Mouse (Mus musculus): ENCODE data around the gene Atp6v1g1. TPM values are rescaled to one million over a fixed set of nuclear protein-coding genes. Genes with fewer than 3 reads are reported as not detected.

Gene Atp6v1g1
- polyA plus RNA-seq, 1 experiment from 2014 or later, result 264 TPM

- Histone ChIP-seq H3K4me3 (ENCODE audit: low read length) (no peak overlapping the region), H3K4me1 (ENCODE audit: control insufficient read depth, insufficient read depth, low read length) (peaks cover 12% of the 10 kb centered on the region), H3K27ac (ENCODE audit: low read depth, low read length) (no peak overlapping the region), H3K9me3 (ENCODE audit: control insufficient read depth, low read length) (no peaks in the 10 kb centered on the region), H3K27me3 (ENCODE audit: control insufficient read depth, insufficient read depth, low read length) (no peaks in the 10 kb centered on the region), H3K9ac (ENCODE audit: low read depth, low read length) (no peak overlapping the region), H3K36me3 (ENCODE audit: control insufficient read depth, insufficient read depth, low read length) (no peaks in the 10 kb centered on the region), H3K4me2 (replicated peaks; ENCODE audit: low read depth, low read length) (no peak overlapping the region)
- WGBS, result 81% methylated on average over 4 of the region's 4 CpGs
- no peak for ATAC-seq (ENCODE audit: low FRiP score, low TSS enrichment)
These were observed 18.2 kb downstream of the Atp6v1g1 start for GRCm38 (mm10) chr4:63562742-63563141.

GRCm38 (mm10) chr4:63567712-63568390 is 23.3 kb downstream of the Atp6v1g1 start:
- Histone ChIP-seq H3K4me1 (ENCODE audit: control insufficient read depth, insufficient read depth, low read length) (no peaks in the 10 kb centered on the region), H3K4me2 (replicated peaks; ENCODE audit: low read depth, low read length) (no peak overlapping the region), H3K9me3 (ENCODE audit: control insufficient read depth, low read length) (no peaks in the 10 kb centered on the region), H3K4me3 (ENCODE audit: low read length) (no peak overlapping the region), H3K36me3 (ENCODE audit: control insufficient read depth, insufficient read depth, low read length) (no peaks in the 10 kb centered on the region), H3K9ac (ENCODE audit: low read depth, low read length) (no peak overlapping the region), H3K27me3 (ENCODE audit: control insufficient read depth, insufficient read depth, low read length) (no peaks in the 10 kb centered on the region), H3K27ac (ENCODE audit: low read depth, low read length) (no peak overlapping the region)
- ATAC-seq (ENCODE audit: low FRiP score, low TSS enrichment), result no peak
- WGBS, result 87% methylated on average over 10 of the region's 10 CpGs

- peaks cover 3% of the 10 kb centered on the region; the same call in 1 of the 2 replicates for H3K9me3 ChIP-seq (ENCODE audit: control insufficient read depth, low read length)
- H3K9ac ChIP-seq (ENCODE audit: low read depth, low read length), result no peak overlapping the region
- WGBS, result 89% methylated on average over 8 of the region's 8 CpGs
- ATAC-seq (ENCODE audit: low FRiP score, low TSS enrichment), result no peak
- H3K4me1 ChIP-seq (ENCODE audit: control insufficient read depth, insufficient read depth, low read length), result no peaks in the 10 kb centered on the region
- H3K36me3 ChIP-seq (ENCODE audit: control insufficient read depth, insufficient read depth, low read length), result no peaks in the 10 kb centered on the region
- H3K4me3 ChIP-seq (ENCODE audit: low read length), result no peak overlapping the region
- H3K4me2 ChIP-seq (replicated peaks; ENCODE audit: low read depth, low read length), result no peak overlapping the region
- H3K27ac ChIP-seq (ENCODE audit: low read depth, low read length), result no peak overlapping the region
- no peaks in the 10 kb centered on the region for H3K27me3 ChIP-seq (ENCODE audit: control insufficient read depth, insufficient read depth, low read length)
These were observed 24.8 kb downstream of the Atp6v1g1 start for GRCm38 (mm10) chr4:63569322-63569721.

- Histone ChIP-seq H3K4me1 (ENCODE audit: control insufficient read depth, insufficient read depth, low read length) (no peaks in the 10 kb centered on the region), H3K27me3 (ENCODE audit: control insufficient read depth, insufficient read depth, low read length) (no peaks in the 10 kb centered on the region), H3K4me3 (ENCODE audit: low read length) (no peak overlapping the region), H3K9me3 (ENCODE audit: control insufficient read depth, low read length) (peaks cover 3% of the 10 kb centered on the region; the same call in 1 of the 2 replicates), H3K9ac (ENCODE audit: low read depth, low read length) (no peak overlapping the region), H3K4me2 (replicated peaks; ENCODE audit: low read depth, low read length) (no peak overlapping the region), H3K36me3 (ENCODE audit: control insufficient read depth, insufficient read depth, low read length) (no peaks in the 10 kb centered on the region), H3K27ac (ENCODE audit: low read depth, low read length) (no peak overlapping the region)
- WGBS, result 34% methylated on average over 7 of the region's 7 CpGs
- no peak for ATAC-seq (ENCODE audit: low FRiP score, low TSS enrichment)
These were observed 25.7 kb downstream of the Atp6v1g1 start for GRCm38 (mm10) chr4:63570208-63570781.

GRCm38 (mm10) chr4:63572621-63573020 is 28.0 kb downstream of the Atp6v1g1 start:
- no peak overlapping the region for H3K4me2 ChIP-seq (replicated peaks; ENCODE audit: low read depth, low read length)
- no peak overlapping the region for H3K27ac ChIP-seq (ENCODE audit: low read depth, low read length)
- ATAC-seq (ENCODE audit: low FRiP score, low TSS enrichment), result no peak
- H3K4me1 ChIP-seq (ENCODE audit: control insufficient read depth, insufficient read depth, low read length), result no peaks in the 10 kb centered on the region
- H3K36me3 ChIP-seq (ENCODE audit: control insufficient read depth, insufficient read depth, low read length), result no peaks in the 10 kb centered on the region
- no peaks in the 10 kb centered on the region for H3K27me3 ChIP-seq (ENCODE audit: control insufficient read depth, insufficient read depth, low read length)
- no peak overlapping the region for H3K9ac ChIP-seq (ENCODE audit: low read depth, low read length)
- no peak overlapping the region for H3K4me3 ChIP-seq (ENCODE audit: low read length)
- 89% methylated on average over 5 of the region's 5 CpGs for WGBS
- H3K9me3 ChIP-seq (ENCODE audit: control insufficient read depth, low read length), result peaks cover 6% of the 10 kb centered on the region; the same call in 1 of the 2 replicates

DNA sequence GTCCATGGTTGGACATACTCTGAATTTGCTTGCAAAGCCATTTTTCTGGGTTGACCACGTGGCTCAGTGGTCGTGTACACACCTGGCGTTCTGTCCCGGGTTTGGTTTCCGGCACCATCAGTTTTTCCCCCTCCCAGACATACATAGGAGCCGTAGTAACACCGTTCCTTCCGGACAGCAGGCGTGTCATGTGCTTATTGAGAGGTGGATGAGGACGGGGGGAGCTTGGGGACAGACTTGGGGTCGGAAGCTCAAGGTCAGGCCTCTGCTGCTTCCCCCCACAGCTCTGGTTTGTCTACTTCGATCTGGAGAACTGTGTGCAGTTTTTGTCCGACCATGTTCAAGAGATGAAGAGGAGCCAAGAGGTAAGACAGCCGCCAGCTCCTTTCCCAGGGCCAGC is 35.1 kb downstream of the Atp6v1g1 start:
- no peak overlapping the region for H3K9ac ChIP-seq (ENCODE audit: low read depth, low read length)
- WGBS, result 86% methylated on average over 14 of the region's 14 CpGs
- no peak overlapping the region for H3K4me2 ChIP-seq (replicated peaks; ENCODE audit: low read depth, low read length)
- no peaks in the 10 kb centered on the region for H3K36me3 ChIP-seq (ENCODE audit: control insufficient read depth, insufficient read depth, low read length)
- H3K27ac ChIP-seq (ENCODE audit: low read depth, low read length), result no peak overlapping the region
- H3K4me3 ChIP-seq (ENCODE audit: low read length), result no peak overlapping the region
- no peaks in the 10 kb centered on the region for H3K4me1 ChIP-seq (ENCODE audit: control insufficient read depth, insufficient read depth, low read length)
- no peaks in the 10 kb centered on the region for H3K27me3 ChIP-seq (ENCODE audit: control insufficient read depth, insufficient read depth, low read length)
- ATAC-seq (ENCODE audit: low FRiP score, low TSS enrichment), result no peak
- peaks cover 5% of the 10 kb centered on the region; the same call in 1 of the 2 replicates for H3K9me3 ChIP-seq (ENCODE audit: control insufficient read depth, low read length)

- Histone ChIP-seq H3K9ac (ENCODE audit: low read depth, low read length) (no peak overlapping the region), H3K27me3 (ENCODE audit: control insufficient read depth, insufficient read depth, low read length) (no peaks in the 10 kb centered on the region), H3K4me3 (ENCODE audit: low read length) (no peak overlapping the region), H3K4me1 (ENCODE audit: control insufficient read depth, insufficient read depth, low read length) (no peaks in the 10 kb centered on the region), H3K36me3 (ENCODE audit: control insufficient read depth, insufficient read depth, low read length) (no peaks in the 10 kb centered on the region), H3K4me2 (replicated peaks; ENCODE audit: low read depth, low read length) (no peak overlapping the region), H3K27ac (ENCODE audit: low read depth, low read length) (no peak overlapping the region), H3K9me3 (ENCODE audit: control insufficient read depth, low read length) (peaks cover 5% of the 10 kb centered on the region; the same call in 1 of the 2 replicates)
- 49% methylated on average over 6 of the region's 6 CpGs for WGBS
- peak; percentile 43; the same call in 1 of the 2 replicates for ATAC-seq (ENCODE audit: low FRiP score, low TSS enrichment)
These were observed 35.5 kb downstream of the Atp6v1g1 start for GRCm38 (mm10) chr4:63580078-63580477.

GRCm38 (mm10) chr4:63582580-63582979 is 38.0 kb downstream of the Atp6v1g1 start:
- H3K27ac ChIP-seq (ENCODE audit: low read depth, low read length), result no peak overlapping the region
- H3K4me1 ChIP-seq (ENCODE audit: control insufficient read depth, insufficient read depth, low read length), result peaks cover 3% of the 10 kb centered on the region; the same call in 1 of the 2 replicates
- H3K9me3 ChIP-seq (ENCODE audit: control insufficient read depth, low read length), result peaks cover 2% of the 10 kb centered on the region; the same call in 1 of the 2 replicates
- no peaks in the 10 kb centered on the region for H3K27me3 ChIP-seq (ENCODE audit: control insufficient read depth, insufficient read depth, low read length)
- H3K36me3 ChIP-seq (ENCODE audit: control insufficient read depth, insufficient read depth, low read length), result no peaks in the 10 kb centered on the region
- ATAC-seq (ENCODE audit: low FRiP score, low TSS enrichment), result no peak
- no peak overlapping the region for H3K4me3 ChIP-seq (ENCODE audit: low read length)
- H3K9ac ChIP-seq (ENCODE audit: low read depth, low read length), result no peak overlapping the region
- 64% methylated on average over 5 of the region's 5 CpGs for WGBS
- no peak overlapping the region for H3K4me2 ChIP-seq (replicated peaks; ENCODE audit: low read depth, low read length)

DNA sequence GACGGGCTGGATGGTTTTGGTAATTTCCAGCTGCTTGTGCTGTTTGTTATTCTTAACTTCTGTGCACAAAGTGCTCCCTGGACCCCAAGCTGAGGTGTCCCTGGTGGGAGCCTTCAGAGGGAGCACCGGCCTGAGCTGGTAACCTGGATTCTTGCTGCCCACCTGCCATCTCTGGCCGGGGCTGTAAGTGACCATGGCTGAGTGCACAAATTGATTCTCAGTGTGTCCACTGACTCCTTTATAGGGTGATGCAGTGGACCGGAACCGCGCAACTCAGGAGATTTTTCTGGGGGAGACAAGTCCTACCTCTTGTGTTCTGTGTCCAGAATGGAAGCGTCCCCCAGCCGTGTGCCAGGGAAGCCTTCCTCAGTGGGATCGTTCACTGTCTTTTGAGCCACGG is 40.6 kb downstream of the Atp6v1g1 start:
- Histone ChIP-seq H3K9me3 (ENCODE audit: control insufficient read depth, low read length) (no peaks in the 10 kb centered on the region), H3K27ac (ENCODE audit: low read depth, low read length) (no peak overlapping the region), H3K4me3 (ENCODE audit: low read length) (no peak overlapping the region), H3K4me1 (ENCODE audit: control insufficient read depth, insufficient read depth, low read length) (peaks cover 3% of the 10 kb centered on the region; the same call in 1 of the 2 replicates), H3K4me2 (replicated peaks; ENCODE audit: low read depth, low read length) (no peak overlapping the region), H3K36me3 (ENCODE audit: control insufficient read depth, insufficient read depth, low read length) (no peaks in the 10 kb centered on the region), H3K27me3 (ENCODE audit: control insufficient read depth, insufficient read depth, low read length) (no peaks in the 10 kb centered on the region), H3K9ac (ENCODE audit: low read depth, low read length) (no peak overlapping the region)
- 45% methylated on average over 10 of the region's 10 CpGs for WGBS
- ATAC-seq (ENCODE audit: low FRiP score, low TSS enrichment), result peak; percentile 62

All from kidney, embryonic 14.5 days (tissue).